Mouse (Mus musculus) left cerebral cortex, adult 2 months (tissue): ENCODE results near the gene G430095P16Rik. TPM values are rescaled to one million over a fixed set of nuclear protein-coding genes. Genes with fewer than 3 reads are reported as not detected.

Experiments used
- DNase-seq, 2 experiments: peaks; one replicate each; pipeline ENCODE4 v3.0.0; 2021 to 2022; ENCODE audit warnings: low spot score in 2 of 2, mixed read lengths in 1 of 2; ENCODE audit errors: extremely low spot score in 1 of 2
- H3K27ac ChIP-seq: fragments of 200-600 bp; 2 replicates; pipeline ENCODE4 v1.8.1; 2022
- H3K4me3 ChIP-seq: fragments of 200-600 bp; 2 replicates; pipeline ENCODE4 v1.8.1; 2022
- CTCF ChIP-seq: fragments of 200-600 bp; IDR thresholded peaks from 2 replicates; pipeline ENCODE4 v1.8.1; 2022; ENCODE audit warnings: antibody characterized with exemption, mild to moderate bottlenecking, moderate library complexity
- intact Hi-C: fragments of 180-260 bp; cut with DNase I; formaldehyde crosslinking; loops from one replicate; pipeline ENCODE4 v1.15.1; 2025
- total RNA-seq, 2 experiments: library from RNA; stranded (reverse); gene quantifications; 2 replicates each; pipeline ENCODE4 v1.2.3; 2021

Gene G430095P16Rik
- total RNA-seq, 2 experiments from 2014 or later: not detected

- Histone ChIP-seq H3K27ac (peak overlapping the region; percentile 94), H3K4me3 (peak overlapping the region; percentile 63)
- intact Hi-C loops: no loop called here
- no peak for DNase-seq
- TF ChIP-seq CTCF: no peak
Observed at GRCm38 (mm10) chr8:84769324-84769723, 46.5 kb downstream of the G430095P16Rik start.

GRCm38 (mm10) chr8:84770100-84770953 lies 47.5 kb downstream of the G430095P16Rik start:
- no peak for DNase-seq
- no peak for TF ChIP-seq CTCF
- H3K27ac ChIP-seq: peak overlapping the region; percentile 96
- intact Hi-C loops: loop anchor here (5.0 kb wide), 1 partner anchor 33 kb away; no protein-coding TSS in a partner anchor
- H3K4me3 ChIP-seq: peak overlapping the region; percentile 63

- peak overlapping the region; percentile 96 for H3K27ac ChIP-seq
- no peak for DNase-seq
- H3K4me3 ChIP-seq: peak overlapping the region; percentile 63
- intact Hi-C loops: loop anchor here (5.0 kb wide), 1 partner anchor 34 kb away; no protein-coding TSS in a partner anchor
- no peak for TF ChIP-seq CTCF
Observed at GRCm38 (mm10) chr8:84771000-84771687, 48.3 kb downstream of the G430095P16Rik start.

GRCm38 (mm10) chr8:84771941-84772378 lies 49.2 kb downstream of the G430095P16Rik start:
- DNase-seq: no peak
- intact Hi-C loops: loop anchor here (2.0 to 5.0 kb wide), 2 partner anchors 27 to 35 kb away; no protein-coding TSS in a partner anchor
- H3K4me3 ChIP-seq: peak overlapping the region; percentile 63
- peak overlapping the region; percentile 96 for H3K27ac ChIP-seq
- no peak; the same call in 1 of the 2 replicates for TF ChIP-seq CTCF

GRCm38 (mm10) chr8:84772628-84773027 lies 49.8 kb downstream of the G430095P16Rik start:
- Histone ChIP-seq H3K4me3 (peak overlapping the region; percentile 63), H3K27ac (peak overlapping the region; percentile 96)
- no peak for TF ChIP-seq CTCF
- DNase-seq: no peak
- intact Hi-C loops: loop anchor here (2.0 to 5.0 kb wide), 2 partner anchors 26 to 35 kb away; no protein-coding TSS in a partner anchor

- Histone ChIP-seq H3K4me3 (peak overlapping the region; percentile 63), H3K27ac (peak overlapping the region; percentile 96)
- intact Hi-C loops: loop anchor here (2.0 to 5.0 kb wide), 2 partner anchors 25 to 36 kb away; no protein-coding TSS in a partner anchor
- TF ChIP-seq CTCF: no peak
- DNase-seq: no peak
Observed at GRCm38 (mm10) chr8:84773304-84773703, 50.5 kb downstream of the G430095P16Rik start.

- intact Hi-C loops: loop anchor here (2.0 to 5.0 kb wide), 2 partner anchors 25 to 37 kb away; no protein-coding TSS in a partner anchor
- TF ChIP-seq CTCF: no peak
- peak overlapping the region; percentile 96 for H3K27ac ChIP-seq
- DNase-seq: peak; percentile 74 to 77
- peak overlapping the region; percentile 63 for H3K4me3 ChIP-seq
Observed at GRCm38 (mm10) chr8:84773833-84774232, 51.0 kb downstream of the G430095P16Rik start.

- intact Hi-C loops: loop anchor here (5.0 kb wide), 1 partner anchor 37 kb away; no protein-coding TSS in a partner anchor
- TF ChIP-seq CTCF: no peak
- Histone ChIP-seq H3K27ac (peak overlapping the region; percentile 92), H3K4me3 (peak overlapping the region; percentile 28)
- peak in 1 of 2 experiments; percentile 60 for DNase-seq
Observed at GRCm38 (mm10) chr8:84774473-84774911, 51.7 kb downstream of the G430095P16Rik start.

- Histone ChIP-seq H3K27ac (peak overlapping the region; percentile 92), H3K4me3 (peak overlapping the region; percentile 23; the same call in 1 of the 2 replicates)
- intact Hi-C loops: no loop called here
- DNase-seq: peak in 1 of 2 experiments; percentile 70
- no peak for TF ChIP-seq CTCF
Observed at GRCm38 (mm10) chr8:84775105-84775591, 52.3 kb downstream of the G430095P16Rik start.

- intact Hi-C loops: no loop called here
- TF ChIP-seq CTCF: no peak
- Histone ChIP-seq H3K4me3 (no peak overlapping the region), H3K27ac (peak overlapping the region; percentile 92)
- no peak for DNase-seq
Observed at GRCm38 (mm10) chr8:84775621-84776113, 52.9 kb downstream of the G430095P16Rik start.

Other genes starting within 250 kb of the G430095P16Rik start
- gene Ier2, start 60.2 kb upstream of the G430095P16Rik start, total RNA-seq: 10 to 100 TPM; 17.5 to 17.9 TPM
- gene Trmt1, start 36.7 kb upstream of the G430095P16Rik start, total RNA-seq: 100 to 1,000 TPM; 108 to 115 TPM
- 10 to 100 TPM; 95.5 to 96.8 TPM for gene Nacc1, start 35.1 kb upstream of the G430095P16Rik start, total RNA-seq
- 1 to 10 TPM; 1.6 to 2.6 TPM for gene Lyl1, start 21.6 kb upstream of the G430095P16Rik start, total RNA-seq
- gene Nfix, start 77.3 kb downstream of the G430095P16Rik start, total RNA-seq: 100 to 1,000 TPM; 347 to 350 TPM
- 10 to 100 TPM in 1 of 2 experiments, 1 to 10 TPM in 1; 9.7 to 11.1 TPM for gene Dand5, start 99.8 kb downstream of the G430095P16Rik start, total RNA-seq
- 10 to 100 TPM; 23.9 to 25.8 TPM for gene Gadd45gip1, start 108.5 kb downstream of the G430095P16Rik start, total RNA-seq
- gene Rad23a, start 117.7 kb downstream of the G430095P16Rik start, total RNA-seq: 10 to 100 TPM; 77.7 to 77.8 TPM
- gene Calr, start 123.9 kb downstream of the G430095P16Rik start, total RNA-seq: 100 to 1,000 TPM; 459 to 496 TPM
- 10 to 100 TPM; 49.8 to 50.1 TPM for gene Farsa, start 134.0 kb downstream of the G430095P16Rik start, total RNA-seq
- 1 to 10 TPM; 7.8 to 8.0 TPM for gene Syce2, start 149.1 kb downstream of the G430095P16Rik start, total RNA-seq
- gene Gcdh, start 170.9 kb downstream of the G430095P16Rik start, total RNA-seq: 10 to 100 TPM; 35.6 to 44.1 TPM
- gene Klf1, start 178.9 kb downstream of the G430095P16Rik start, total RNA-seq: under 1 TPM in 1 of 2 experiments, not detected in 1; 0.23 TPM
- gene Dnase2a, start 185.6 kb downstream of the G430095P16Rik start, total RNA-seq: 1 to 10 TPM; 4.3 to 5.1 TPM
- gene Mast1, start 214.4 kb downstream of the G430095P16Rik start, total RNA-seq: 10 to 100 TPM; 89.4 to 95.7 TPM
- 1 to 10 TPM; 1.1 to 1.2 TPM for gene Rtbdn, start 224.0 kb downstream of the G430095P16Rik start, total RNA-seq
- gene Gm49661, start 246.4 kb downstream of the G430095P16Rik start, total RNA-seq: not detected
- gene Prdx2, start 246.6 kb downstream of the G430095P16Rik start, total RNA-seq: 100 to 1,000 TPM; 319 to 333 TPM
- 10 to 100 TPM; 43.4 to 47.3 TPM for gene Rnaseh2a, start 246.8 kb downstream of the G430095P16Rik start, total RNA-seq